Mouse (Mus musculus): ENCODE results near the gene Syt16. TPM values are rescaled to one million over a fixed set of nuclear protein-coding genes. Genes with fewer than 3 reads are reported as not detected.

Gene Syt16
- polyA plus RNA-seq, 1 experiment from 2014 or later, result 5.7 TPM

- no peak for ATAC-seq (ENCODE audit: insufficient number of reproducible peaks, insufficient read depth, low FRiP score, low TSS enrichment, low read depth)
- WGBS, result 72% methylated on average over 4 of the region's 4 CpGs
- Histone ChIP-seq H3K27ac (no peak overlapping the region), H3K4me2 (no peak overlapping the region), H3K4me1 (replicated peaks) (no peaks in the 10 kb centered on the region), H3K9me3 (no peaks in the 10 kb centered on the region), H3K36me3 (no peaks in the 10 kb centered on the region), H3K27me3 (no peaks in the 10 kb centered on the region), H3K9ac (replicated peaks) (no peak overlapping the region), H3K4me3 (replicated peaks) (no peak overlapping the region)
Measured at GRCm38 (mm10) chr12:74076091-74076490, 78.6 kb downstream of the Syt16 start.

DNA sequence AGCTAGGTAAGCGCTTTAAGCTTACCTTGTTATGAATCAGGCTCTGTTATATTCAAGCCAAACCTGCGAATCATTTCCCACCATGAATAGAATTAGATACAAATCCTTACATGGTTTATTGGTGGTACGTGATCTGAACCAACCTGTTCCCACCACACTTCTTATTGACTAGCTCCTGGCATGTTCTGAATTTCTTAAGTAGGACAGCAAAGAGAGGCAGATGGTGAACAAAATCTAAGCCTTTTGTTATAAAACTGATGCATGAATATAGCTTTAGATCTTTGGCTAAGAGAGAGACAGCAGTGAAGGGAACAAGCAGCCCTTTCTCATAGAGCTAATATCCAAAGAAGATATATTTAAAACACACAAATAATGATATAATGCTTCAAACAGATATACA, 83.7 kb downstream of the Syt16 start:
- whole genome bisulfite sequencing, result 89% methylated on average over 3 of the region's 3 CpGs

DNA sequence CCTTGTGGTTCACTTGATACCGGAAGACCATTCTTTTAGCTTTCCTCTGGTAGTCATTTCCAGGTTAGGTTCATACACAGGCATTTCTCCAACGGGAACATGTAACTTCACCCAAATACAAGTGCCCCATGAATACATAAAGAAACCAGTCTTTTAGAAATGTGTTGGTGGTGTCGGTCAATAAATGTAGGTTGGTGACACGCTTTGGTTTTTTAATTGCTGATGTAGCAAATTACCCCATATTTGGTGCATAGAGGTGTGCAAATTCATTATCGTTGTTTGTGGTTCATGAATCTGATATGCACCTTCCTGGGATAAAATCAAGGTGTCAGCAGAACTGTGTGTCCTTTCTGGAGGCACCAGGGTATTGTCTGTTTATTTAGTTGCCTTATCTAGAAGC, 86.9 kb downstream of the Syt16 start:
- H3K4me1 ChIP-seq (replicated peaks), result no peaks in the 10 kb centered on the region
- no peak overlapping the region for H3K4me2 ChIP-seq
- H3K9me3 ChIP-seq, result no peaks in the 10 kb centered on the region
- H3K9ac ChIP-seq (replicated peaks), result no peak overlapping the region
- H3K4me3 ChIP-seq (replicated peaks), result no peak overlapping the region
- no peak for ATAC-seq (ENCODE audit: insufficient number of reproducible peaks, insufficient read depth, low FRiP score, low TSS enrichment, low read depth)
- WGBS, result 94% methylated on average over 5 of the region's 5 CpGs
- H3K36me3 ChIP-seq, result no peaks in the 10 kb centered on the region
- H3K27ac ChIP-seq, result no peak overlapping the region
- H3K27me3 ChIP-seq, result no peaks in the 10 kb centered on the region

More for the DNA sequence above, 83.7 kb downstream of the Syt16 start:
- Histone ChIP-seq H3K4me3 (replicated peaks) (no peak overlapping the region), H3K9me3 (no peaks in the 10 kb centered on the region), H3K4me2 (no peak overlapping the region), H3K27ac (no peak overlapping the region), H3K4me1 (replicated peaks) (no peaks in the 10 kb centered on the region), H3K27me3 (no peaks in the 10 kb centered on the region), H3K36me3 (no peaks in the 10 kb centered on the region), H3K9ac (replicated peaks) (no peak overlapping the region)
- no peak for ATAC-seq (ENCODE audit: insufficient number of reproducible peaks, insufficient read depth, low FRiP score, low TSS enrichment, low read depth)

DNA sequence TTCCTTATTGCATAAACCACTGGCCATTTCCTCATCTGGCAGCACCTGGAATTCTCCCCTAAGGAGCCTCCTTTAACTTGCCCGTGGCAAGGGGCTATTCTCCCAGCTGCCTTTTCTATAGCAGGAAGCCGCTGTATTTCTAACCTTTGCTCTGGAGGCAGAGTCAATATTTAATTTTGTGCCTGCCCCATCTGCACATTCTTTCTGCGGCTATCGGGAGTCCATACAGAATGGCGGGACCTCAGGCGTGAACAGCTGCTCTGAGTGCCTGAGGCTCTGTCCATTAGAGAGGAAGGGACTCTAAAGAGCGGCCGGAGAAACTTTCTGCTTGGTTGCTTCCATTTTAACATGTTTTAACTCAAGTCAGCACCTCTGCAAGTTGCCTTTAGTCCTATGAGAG, 89.6 kb downstream of the Syt16 start:
- H3K27ac ChIP-seq, result no peak overlapping the region
- H3K4me2 ChIP-seq, result no peak overlapping the region
- H3K36me3 ChIP-seq, result no peaks in the 10 kb centered on the region
- 71% methylated on average over 8 of the region's 8 CpGs for WGBS
- no peaks in the 10 kb centered on the region for H3K27me3 ChIP-seq
- no peaks in the 10 kb centered on the region for H3K4me1 ChIP-seq (replicated peaks)
- no peaks in the 10 kb centered on the region for H3K9me3 ChIP-seq
- no peak overlapping the region for H3K9ac ChIP-seq (replicated peaks)
- ATAC-seq (ENCODE audit: insufficient number of reproducible peaks, insufficient read depth, low FRiP score, low TSS enrichment, low read depth), result no peak
- no peak overlapping the region for H3K4me3 ChIP-seq (replicated peaks)

DNA sequence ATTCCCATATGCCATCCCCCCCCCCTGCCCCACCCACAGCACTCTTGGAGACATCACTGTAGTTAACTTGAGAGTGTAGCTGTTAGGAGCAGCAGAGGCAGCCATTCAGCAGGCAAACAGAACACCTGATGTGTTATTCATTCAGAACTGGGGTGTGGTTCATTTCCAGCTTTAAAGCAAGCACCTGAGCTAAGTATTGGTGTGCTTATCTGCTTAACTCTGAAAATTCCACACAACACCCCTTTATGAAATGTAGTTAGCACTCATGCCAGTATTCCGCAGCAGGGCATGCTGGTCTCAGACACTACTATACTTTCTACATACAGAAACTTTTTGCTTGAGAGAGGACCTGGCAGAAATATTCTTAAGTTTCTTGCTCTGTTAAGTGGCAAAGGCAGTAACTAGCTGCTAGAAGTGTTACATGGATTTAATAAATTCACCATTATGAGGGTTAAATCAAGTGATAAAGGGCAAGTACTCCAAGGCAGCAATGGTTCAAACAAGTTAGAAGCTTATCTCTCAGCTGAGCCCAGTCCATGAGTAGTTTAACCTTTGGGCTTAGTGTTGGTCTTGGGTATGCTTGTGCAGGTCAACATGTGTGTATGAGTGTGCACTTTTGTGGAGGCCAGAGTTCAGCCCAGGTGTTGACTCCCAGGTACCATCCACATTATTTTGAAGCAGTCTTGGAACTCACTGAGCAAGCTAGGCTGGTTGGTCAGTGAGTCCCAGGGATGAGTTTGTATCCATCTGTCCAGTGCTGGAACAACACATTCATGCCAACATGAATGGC, 92.1 kb downstream of the Syt16 start:
- H3K27ac ChIP-seq, result no peak overlapping the region
- H3K4me1 ChIP-seq (replicated peaks), result no peaks in the 10 kb centered on the region
- 92% methylated on average over 1 of the region's 1 CpGs for WGBS
- H3K36me3 ChIP-seq, result no peaks in the 10 kb centered on the region
- no peaks in the 10 kb centered on the region for H3K27me3 ChIP-seq
- no peak overlapping the region for H3K4me3 ChIP-seq (replicated peaks)
- no peaks in the 10 kb centered on the region for H3K9me3 ChIP-seq
- no peak overlapping the region for H3K9ac ChIP-seq (replicated peaks)
- ATAC-seq (ENCODE audit: insufficient number of reproducible peaks, insufficient read depth, low FRiP score, low TSS enrichment, low read depth), result no peak
- no peak overlapping the region for H3K4me2 ChIP-seq

GRCm38 (mm10) chr12:74092546-74092945, 95.1 kb downstream of the Syt16 start:
- no peak overlapping the region for H3K9ac ChIP-seq (replicated peaks)
- H3K4me2 ChIP-seq, result no peak overlapping the region
- no peaks in the 10 kb centered on the region for H3K36me3 ChIP-seq
- H3K4me1 ChIP-seq (replicated peaks), result no peaks in the 10 kb centered on the region
- ATAC-seq (ENCODE audit: insufficient number of reproducible peaks, insufficient read depth, low FRiP score, low TSS enrichment, low read depth), result no peak
- no peak overlapping the region for H3K4me3 ChIP-seq (replicated peaks)
- WGBS, result 79% methylated on average over 5 of the region's 5 CpGs
- no peak overlapping the region for H3K27ac ChIP-seq
- no peaks in the 10 kb centered on the region for H3K27me3 ChIP-seq
- H3K9me3 ChIP-seq, result no peaks in the 10 kb centered on the region

DNA sequence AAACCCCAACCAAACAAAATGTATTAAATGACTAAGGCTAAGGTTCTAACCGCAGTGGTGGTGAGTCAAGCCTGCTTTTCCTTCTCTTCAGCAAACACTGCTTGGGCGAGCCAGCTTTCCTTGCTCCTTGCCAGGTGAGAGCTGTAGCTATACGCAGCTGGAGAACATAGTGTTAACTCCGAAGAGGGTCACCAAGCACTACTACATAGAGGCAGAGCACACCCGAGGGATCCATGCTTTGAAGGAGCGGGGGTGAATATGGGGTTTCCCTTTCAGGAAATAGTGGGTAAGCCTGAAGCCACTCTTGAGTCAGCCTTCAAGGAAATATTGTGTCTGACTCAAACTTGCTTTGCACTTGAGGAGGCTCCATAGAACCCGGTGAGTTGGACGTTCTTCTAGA, 95.6 kb downstream of the Syt16 start:
- Histone ChIP-seq H3K27ac (no peak overlapping the region), H3K36me3 (no peaks in the 10 kb centered on the region), H3K27me3 (no peaks in the 10 kb centered on the region), H3K4me1 (replicated peaks) (no peaks in the 10 kb centered on the region), H3K4me3 (replicated peaks) (no peak overlapping the region), H3K4me2 (no peak overlapping the region), H3K9ac (replicated peaks) (no peak overlapping the region), H3K9me3 (no peaks in the 10 kb centered on the region)
- 87% methylated on average over 8 of the region's 8 CpGs for WGBS
- no peak for ATAC-seq (ENCODE audit: insufficient number of reproducible peaks, insufficient read depth, low FRiP score, low TSS enrichment, low read depth)

DNA sequence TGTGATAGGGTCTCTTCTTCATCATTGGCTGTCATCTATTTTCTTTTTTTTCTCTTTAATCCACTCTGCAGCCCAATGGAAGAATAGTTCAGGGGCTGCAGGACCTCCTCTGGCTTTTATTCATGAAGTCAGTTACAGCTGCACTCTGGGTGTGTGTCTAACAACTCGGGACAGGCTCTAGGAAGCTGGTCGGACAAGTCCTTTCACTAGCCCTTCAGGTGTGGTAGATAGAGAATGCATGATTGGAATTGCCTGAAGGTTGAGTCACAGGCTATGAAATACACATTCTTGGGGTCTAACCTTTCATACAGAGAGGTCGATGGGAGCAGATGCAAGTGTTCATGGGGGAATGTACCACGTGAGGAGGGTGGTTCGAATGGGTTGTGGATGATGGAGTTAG, 97.2 kb downstream of the Syt16 start:
- Histone ChIP-seq H3K9me3 (no peaks in the 10 kb centered on the region), H3K4me2 (no peak overlapping the region), H3K36me3 (no peaks in the 10 kb centered on the region), H3K9ac (replicated peaks) (no peak overlapping the region), H3K4me3 (replicated peaks) (no peak overlapping the region), H3K4me1 (replicated peaks) (peaks cover 7% of the 10 kb centered on the region), H3K27ac (no peak overlapping the region), H3K27me3 (no peaks in the 10 kb centered on the region)
- WGBS, result 87% methylated on average over 5 of the region's 5 CpGs
- ATAC-seq (ENCODE audit: insufficient number of reproducible peaks, insufficient read depth, low FRiP score, low TSS enrichment, low read depth), result no peak

DNA sequence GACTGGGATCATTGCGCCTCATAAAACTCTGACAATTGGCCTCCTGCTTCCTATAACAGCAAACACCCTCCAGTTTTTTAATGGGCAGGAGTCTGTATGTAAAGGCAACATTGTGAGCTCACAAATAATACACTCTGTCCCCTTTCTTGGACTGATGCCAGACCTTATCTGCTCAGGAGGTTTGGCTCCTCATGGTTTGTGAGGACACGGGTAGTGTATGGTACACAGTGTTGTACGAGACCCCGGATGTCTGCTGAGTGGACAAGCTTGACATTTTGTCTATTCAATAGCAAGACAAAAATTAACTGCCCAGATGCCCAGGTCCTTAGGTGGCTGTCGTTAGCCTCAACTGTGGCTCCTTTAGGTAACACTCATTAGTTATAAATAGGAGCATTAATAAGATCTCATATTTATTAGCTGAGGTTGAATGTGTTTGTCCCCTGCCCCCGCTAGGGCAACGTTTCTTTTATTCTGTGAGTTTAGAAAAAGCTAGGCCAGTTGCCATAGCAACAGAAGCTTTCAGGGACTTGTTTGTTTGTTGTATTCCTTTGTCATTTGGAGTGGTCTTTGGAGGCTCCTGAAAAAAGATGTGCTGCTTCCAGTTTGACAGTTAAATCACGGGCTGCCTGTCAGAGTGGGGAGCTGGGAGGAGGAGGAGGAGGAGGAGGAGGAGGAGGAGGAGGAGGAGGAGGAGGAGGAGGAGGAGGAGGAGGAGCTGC, 101.3 kb downstream of the Syt16 start:
- peaks cover 7% of the 10 kb centered on the region for H3K4me1 ChIP-seq (replicated peaks)
- no peak overlapping the region for H3K4me3 ChIP-seq (replicated peaks)
- no peaks in the 10 kb centered on the region for H3K36me3 ChIP-seq
- no peaks in the 10 kb centered on the region for H3K9me3 ChIP-seq
- H3K9ac ChIP-seq (replicated peaks), result no peak overlapping the region
- H3K4me2 ChIP-seq, result no peak overlapping the region
- no peak overlapping the region for H3K27ac ChIP-seq
- no peaks in the 10 kb centered on the region for H3K27me3 ChIP-seq
- whole genome bisulfite sequencing, result 60% methylated on average over 8 of the region's 8 CpGs
- no peak for ATAC-seq (ENCODE audit: insufficient number of reproducible peaks, insufficient read depth, low FRiP score, low TSS enrichment, low read depth)

- ATAC-seq (ENCODE audit: insufficient number of reproducible peaks, insufficient read depth, low FRiP score, low TSS enrichment, low read depth), result no peak
- Histone ChIP-seq H3K9ac (replicated peaks) (no peak overlapping the region), H3K4me1 (replicated peaks) (no peaks in the 10 kb centered on the region), H3K4me2 (no peak overlapping the region), H3K27me3 (no peaks in the 10 kb centered on the region), H3K36me3 (no peaks in the 10 kb centered on the region), H3K9me3 (no peaks in the 10 kb centered on the region), H3K27ac (no peak overlapping the region), H3K4me3 (replicated peaks) (no peak overlapping the region)
- WGBS, result 71% methylated on average over 6 of the region's 6 CpGs
Measured at GRCm38 (mm10) chr12:74105811-74106513, 108.5 kb downstream of the Syt16 start.

- no peak overlapping the region for H3K27ac ChIP-seq
- H3K27me3 ChIP-seq, result no peaks in the 10 kb centered on the region
- no peaks in the 10 kb centered on the region for H3K9me3 ChIP-seq
- no peak overlapping the region for H3K4me3 ChIP-seq (replicated peaks)
- no peaks in the 10 kb centered on the region for H3K36me3 ChIP-seq
- H3K4me2 ChIP-seq, result no peak overlapping the region
- WGBS, result 77% methylated on average over 4 of the region's 4 CpGs
- no peak for ATAC-seq (ENCODE audit: insufficient number of reproducible peaks, insufficient read depth, low FRiP score, low TSS enrichment, low read depth)
- no peak overlapping the region for H3K9ac ChIP-seq (replicated peaks)
- H3K4me1 ChIP-seq (replicated peaks), result no peaks in the 10 kb centered on the region
Measured at GRCm38 (mm10) chr12:74108663-74109081, 111.2 kb downstream of the Syt16 start.
